Mouse (Mus musculus) thymus, postnatal 25 days (tissue): Measurements from ENCODE around the gene Pxylp1.
A peak's percentile ranks its signal among the peaks of the same experiment; 100 is the strongest.
"Not testable (repeated sequence)": the region's sequence is repeated elsewhere in the genome, so short reads cannot be mapped to it uniquely, and the experiment has no call there.

Experiments used
- DNase-seq: peaks from one replicate; pipeline ENCODE4 v3.0.0; 2022

The Pxylp1 gene

DNA sequence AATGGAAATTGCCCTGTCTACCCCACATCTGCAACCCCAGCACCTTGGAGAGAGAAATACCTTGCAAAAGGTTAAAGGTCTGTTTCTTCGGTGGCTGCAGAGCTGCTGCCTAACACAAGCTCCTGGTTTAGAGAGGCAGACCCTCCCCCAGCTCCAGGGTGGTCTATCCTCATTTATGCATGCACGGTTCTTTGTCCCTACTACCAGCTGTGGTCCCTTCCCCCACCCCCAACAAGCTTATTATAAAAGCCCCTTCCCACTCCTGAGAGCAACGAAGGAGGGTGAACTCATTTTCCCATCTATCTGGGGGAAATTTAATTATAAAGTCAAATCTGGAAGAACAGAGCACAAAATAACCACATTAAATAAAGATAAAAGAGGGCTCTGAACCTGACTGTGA, at the start of gene Pxylp1:
TSS of gene Pxylp1 (minus strand) at position 124 of the 400 bp plus-strand sequence.
- DNase-seq: no peak

DNA sequence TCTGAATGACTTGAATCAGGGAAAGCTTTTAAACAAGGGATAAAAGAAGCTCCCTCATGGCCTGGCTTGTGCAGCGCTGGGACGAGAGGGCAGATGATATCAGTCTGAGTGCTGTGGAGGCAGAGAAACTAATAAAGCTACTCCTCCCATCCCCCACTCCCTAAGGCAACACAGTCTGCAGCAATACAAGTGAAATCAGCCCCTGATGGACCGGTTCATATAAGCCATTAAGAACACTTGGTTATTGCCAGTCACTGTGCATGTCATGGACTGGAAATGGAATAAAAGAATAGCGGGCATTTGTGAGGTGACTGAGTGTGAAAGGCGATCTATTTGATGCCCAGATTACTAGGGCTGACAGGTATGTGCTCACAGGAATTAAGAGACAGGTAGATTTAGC, 46.4 kb upstream of the Pxylp1 start:
- DNase-seq: no peak

DNA sequence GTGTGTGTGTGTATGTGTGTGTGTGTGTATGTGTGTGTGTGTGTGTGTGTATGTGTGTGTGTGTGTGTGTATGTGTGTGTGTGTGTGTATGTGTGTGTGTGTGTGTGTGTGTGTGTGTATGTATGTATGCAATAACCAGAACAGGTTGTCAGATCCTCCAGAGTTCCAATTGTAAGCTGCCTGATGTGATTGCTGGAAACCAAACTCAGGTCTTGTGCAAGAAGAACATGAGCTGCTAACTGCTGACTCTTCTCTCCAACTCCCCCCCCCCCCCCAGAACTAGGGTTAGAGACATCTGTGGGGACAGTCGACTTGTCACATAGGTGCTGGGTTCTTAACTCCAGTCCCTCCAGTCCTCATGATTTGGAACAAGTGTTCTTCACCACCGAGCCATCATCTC, 44.0 kb upstream of the Pxylp1 start:
- DNase-seq: not testable (repeated sequence)

DNA sequence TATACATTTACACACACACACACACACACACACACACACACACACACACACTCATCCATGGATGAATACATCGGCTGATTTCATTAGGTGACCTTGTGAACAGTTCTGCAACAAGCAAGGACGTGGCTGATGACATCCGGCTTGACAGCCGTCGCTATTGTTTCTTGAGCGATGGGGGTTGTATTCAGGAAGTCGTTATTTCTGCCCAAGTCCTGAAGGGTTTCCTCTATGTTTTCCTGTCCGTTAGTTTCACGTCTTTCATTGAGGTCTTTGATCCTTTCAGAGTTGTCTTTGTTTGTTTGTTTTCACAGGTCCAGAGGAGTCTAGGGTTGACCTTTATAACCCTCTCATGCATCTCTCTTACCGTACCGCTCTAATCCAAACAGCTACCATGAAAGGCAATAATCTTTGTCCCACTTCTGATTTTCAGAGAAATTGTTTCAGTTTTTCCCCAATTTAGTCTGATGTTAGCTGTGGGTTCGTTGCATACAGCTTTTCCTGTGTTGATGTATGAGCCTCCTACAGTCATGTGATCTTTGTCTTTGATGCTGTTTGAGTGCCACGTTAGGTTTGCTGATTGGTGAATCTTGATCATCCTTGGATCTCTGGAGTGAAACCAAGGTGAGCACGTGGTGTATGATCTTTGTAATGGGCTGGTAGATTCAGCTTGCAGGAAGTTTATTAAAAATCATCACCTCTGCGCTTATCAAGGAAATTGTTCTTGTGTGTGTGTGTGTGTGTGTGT, 43.3 kb upstream of the Pxylp1 start:
- DNase-seq: peak; percentile 61

DNA sequence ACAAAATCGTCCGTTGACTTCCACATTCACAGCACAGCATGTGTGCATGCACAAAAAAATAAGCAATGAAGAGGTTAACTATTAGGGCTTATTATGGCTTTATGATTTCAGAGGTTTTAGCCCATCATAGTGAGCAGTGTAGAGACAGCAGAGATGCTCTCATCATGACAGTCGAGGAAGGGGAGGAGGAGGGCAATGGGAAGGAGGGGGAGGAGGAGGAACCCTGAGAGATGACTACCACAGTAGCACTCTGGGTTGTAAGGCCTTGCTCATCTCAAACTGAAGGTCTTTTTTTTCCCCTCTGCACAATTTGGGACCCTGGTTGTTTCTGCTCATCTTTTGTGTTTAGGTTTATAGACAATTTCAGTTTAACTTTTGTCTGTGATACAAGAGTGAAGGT, 42.3 kb upstream of the Pxylp1 start:
- DNase-seq: peak; percentile 44

DNA sequence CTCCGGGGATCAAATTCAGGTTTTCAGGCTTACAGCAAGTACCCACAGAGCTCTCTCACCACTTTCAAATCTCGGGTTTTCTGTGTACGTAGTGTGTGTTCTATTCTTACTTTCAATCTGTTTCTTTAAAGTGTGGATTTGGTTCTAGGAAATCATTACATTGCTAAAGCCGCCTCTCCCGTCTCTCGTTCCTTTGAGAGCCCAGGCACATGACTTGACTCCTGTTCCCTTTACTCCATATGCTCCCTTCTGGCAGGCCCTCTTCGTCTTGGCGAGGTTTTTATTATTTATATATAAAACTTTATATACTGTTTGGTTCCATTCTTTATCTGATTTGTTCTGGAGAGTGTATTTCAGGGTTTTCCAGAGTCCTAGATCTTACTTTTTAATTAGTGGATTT, 40.3 kb upstream of the Pxylp1 start:
- DNase-seq: no peak

DNA sequence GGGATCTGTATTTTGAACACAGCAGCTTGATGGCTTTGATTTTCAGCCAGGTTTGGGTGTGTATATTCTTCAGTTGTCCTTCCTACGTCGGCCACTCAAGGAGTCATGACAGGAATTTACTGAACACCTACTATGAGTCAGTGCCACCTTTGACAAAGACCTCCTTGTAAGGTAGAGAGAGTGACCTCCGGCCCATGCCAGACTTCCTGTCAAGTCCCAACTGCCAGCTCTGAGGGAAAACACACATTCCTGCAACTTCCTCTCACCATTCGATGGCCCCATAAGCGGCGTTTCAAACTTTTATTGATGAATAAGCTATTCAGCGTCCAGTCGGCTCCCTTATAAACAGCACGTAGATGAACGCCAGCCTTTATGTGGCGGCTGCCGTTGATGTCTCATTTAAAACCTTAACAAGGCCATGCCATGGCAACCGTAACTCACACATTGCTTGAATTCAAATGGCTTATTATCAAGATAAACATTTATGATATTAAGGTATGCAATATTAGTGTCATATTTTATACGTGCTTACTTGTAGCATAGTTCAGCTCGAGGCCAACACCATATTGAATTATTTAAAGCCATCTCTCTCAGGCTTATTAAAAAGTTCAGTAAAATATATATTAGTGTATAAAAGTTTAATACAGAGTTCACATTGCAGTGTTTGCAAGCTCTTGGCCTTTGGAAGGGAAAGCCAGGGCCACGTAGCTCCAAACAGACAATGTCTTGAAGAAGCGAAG, 31.3 kb upstream of the Pxylp1 start:
- DNase-seq: no peak

DNA sequence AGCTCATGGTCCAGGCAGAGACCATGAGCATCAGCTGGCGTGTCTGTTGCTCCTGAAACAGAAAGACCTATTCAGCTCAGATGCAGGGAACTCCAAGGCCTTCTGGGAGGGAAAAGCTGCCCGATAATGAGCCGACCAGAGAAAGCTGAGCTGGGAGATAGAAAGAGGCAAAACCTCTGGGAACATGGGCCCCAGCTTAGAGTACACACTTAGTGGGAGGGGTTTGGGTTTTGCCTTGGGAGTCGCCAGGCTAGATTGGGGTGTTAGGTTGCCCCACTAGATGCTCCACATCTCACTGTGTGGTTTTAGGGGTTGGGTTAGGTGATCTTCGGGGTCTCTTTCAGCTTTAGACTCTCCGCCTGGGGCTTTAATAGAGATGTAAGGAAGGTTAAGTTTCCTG, 30.6 kb upstream of the Pxylp1 start:
- DNase-seq: no peak

DNA sequence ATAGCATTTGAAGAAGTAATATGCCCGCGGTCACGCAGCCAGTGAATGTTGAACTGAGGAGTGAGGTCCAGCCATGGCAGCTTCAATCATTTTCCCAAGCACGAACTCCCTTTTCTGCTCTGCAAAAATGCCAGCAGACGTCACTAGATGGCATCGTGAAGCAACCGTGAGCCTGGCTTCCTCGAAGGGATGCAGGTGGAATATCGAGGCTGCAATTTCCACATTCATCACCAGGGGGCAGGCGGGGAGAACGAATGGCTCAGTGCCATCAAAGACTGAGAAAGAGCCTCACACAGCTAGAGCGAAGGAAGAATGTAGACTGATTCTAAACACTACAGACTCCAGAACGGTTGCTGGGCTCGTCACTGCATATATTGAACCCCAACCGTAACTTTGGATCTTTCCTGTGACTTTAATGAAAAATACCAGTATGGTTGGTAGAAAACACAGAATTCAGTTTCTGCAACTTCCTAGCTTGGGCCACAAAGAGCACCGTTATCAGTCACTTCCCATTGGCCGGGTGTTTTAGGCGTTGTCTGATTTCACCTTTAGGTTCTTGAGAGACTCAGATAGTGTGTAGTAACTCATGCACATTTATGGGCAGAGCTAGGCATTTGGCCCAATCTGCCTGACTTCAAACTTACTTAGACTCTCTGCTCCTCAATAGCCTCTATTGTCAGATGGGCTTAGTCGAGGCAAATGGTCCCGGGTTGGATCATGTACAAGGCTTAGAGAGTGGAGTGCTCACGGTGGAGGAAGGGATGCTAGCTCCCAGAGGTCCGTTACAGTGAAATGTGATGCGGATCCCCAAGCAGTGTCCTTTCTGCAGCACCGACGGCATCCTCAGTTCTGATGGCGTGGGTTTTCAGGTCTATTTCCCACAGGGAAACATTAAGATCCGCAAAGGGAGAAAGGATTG, 24.4 kb upstream of the Pxylp1 start:
- peak; percentile 99 for DNase-seq

DNA sequence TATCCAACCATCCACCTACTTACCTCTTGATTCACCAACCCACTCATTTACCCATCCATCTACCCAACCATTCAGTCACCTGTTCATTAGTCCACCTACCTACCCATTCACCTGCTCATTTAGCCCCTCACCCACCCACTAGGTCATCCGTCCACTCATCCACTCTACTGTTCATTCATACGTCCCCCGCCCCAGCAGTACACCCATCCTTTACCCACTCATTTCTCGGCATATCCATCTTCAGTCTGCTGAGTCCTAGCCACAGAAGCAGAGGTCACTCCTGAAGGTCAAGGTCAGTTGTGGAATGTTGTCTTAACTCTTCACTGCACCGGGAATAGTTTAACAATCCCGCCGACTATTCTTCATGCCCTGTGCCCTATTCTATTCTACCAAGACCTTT, 23.6 kb upstream of the Pxylp1 start:
- no peak for DNase-seq

DNA sequence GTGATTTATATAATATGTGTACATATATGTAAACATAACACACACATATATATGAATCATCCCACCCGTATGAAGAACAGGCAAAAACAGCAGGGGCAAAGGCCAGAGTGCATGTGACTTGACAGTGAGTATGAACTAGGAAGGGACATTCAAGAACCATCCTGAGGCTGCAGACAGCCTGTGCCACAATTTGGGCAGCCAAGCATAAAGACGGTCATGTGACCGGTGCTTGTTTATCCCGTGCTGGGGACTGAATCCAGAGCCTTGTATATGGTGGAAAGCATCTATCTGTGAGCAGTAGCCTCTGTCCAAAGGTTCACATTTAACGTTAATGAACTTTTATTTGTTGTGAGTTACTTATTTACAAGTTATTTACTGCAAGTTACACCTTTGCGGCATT, 22.4 kb upstream of the Pxylp1 start:
- no peak for DNase-seq

DNA sequence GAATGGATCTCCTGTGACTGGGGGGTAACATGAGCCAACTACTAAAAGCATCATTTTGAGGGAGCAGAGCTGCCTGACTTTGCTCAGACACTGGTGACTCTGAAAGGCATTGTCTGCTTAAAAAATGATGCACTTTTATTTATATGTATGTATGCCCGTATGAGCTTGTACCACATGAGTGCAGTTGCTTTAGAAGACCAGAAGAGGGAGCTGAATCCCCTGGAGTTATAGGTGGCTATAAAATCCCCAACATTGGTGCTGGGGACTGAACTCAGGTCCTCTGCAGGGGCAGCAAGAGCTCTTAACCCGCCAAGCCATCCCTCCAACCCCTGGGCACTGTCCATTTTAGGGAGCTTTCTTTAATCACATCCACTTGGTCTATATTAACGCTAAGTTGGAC, 21.5 kb upstream of the Pxylp1 start:
- DNase-seq: no peak

DNA sequence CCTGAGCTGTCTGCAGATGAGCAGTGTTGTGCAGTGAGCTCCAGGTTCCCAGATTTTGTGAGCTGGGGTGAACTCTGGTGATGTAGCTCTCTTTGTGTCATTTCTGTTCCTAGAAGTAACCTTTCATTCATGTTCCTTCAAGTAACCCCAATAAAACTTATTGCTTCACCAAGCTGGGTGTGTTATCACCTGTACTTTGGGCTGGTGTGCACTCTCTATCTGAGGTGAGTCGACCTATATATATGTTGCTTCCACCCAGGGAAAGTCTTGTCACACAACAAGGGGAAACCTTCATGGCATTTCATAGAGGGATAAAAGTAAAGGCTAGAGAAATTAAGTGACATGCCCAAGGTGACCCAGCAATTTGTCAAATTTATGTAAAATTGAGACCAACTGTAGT, 17.0 kb upstream of the Pxylp1 start:
- DNase-seq: no peak

DNA sequence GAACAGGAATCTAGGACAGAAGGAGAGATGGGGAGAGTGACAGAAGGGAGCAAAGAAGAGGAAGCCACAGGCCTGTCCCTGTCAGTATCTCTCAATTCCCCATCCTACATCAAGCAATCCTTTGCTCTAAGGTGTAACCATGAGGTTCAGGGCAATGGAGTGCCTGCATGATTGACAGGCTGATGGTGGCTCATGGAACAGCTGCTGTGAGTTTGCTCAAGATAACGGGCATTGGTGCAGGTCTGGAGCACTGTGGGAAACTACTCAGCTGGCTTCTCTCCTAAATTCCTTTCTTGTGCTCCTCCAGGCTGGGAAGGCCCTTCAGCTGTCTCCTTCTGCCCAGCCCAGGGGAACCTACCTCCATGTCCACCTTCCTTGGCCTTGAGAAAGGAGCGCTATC, 16.3 kb upstream of the Pxylp1 start:
- DNase-seq: no peak

DNA sequence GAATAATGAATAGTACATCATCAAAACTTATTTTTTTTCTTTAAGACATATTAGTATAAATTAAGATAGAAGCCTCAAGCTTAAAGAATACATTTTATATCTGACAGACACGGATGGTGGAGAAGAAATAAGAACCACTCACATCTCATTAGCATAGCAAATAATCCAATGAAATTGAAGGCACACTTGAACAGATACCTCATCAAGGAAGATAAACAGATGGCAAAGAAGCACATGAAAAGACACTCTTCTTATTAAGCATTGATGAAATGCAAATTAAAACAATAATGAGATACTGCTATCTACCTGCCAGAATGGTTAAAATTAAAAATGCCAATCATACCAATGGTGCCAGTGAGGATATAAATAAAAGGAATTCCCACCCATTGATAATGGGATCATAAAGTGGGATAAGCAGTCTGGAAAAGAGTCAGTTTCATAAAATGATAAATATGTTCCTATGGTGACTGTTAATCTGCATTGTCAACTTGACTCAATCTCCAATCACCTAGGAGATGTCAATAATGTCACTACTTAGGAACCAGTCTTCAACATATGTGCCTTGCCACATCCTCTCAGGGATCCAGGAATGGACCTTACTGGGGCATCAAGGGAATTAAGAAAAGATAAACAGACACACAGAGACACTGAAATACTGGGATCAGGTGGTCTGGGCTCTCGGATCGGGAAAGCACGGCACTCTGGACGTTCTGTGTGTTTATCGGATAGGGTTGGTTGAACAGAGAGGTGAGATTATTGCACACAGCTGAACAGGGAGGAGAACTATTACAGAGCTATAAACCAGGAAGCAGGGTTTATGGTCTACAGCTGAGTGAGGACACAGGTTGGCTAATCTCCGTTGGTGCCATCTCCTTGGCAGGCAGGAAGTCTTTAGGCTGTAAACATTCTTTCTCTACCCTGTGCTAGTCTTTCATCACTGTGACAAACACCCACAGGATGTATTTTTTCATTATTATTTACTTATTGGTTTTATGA, 12.2 kb upstream of the Pxylp1 start:
- DNase-seq: no peak

DNA sequence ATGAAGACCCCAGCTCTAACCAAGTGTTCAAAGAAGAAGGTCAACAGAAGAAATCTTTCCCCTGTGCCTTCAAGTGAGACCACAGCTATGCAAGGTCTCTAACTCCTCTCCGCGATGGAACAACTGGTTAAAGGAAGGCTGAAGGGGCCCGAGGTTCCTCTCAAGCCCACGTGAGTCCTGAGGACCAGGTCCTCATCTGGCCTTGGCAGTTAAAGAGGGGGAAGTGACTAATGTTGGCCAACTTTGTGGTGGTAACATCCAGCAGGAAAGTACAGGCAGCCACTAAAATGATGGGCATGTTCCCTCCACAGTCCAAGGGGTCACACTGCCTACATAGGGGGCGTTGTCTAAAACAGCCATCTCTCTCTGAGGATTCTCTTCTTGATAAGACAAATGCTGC, 7.2 kb upstream of the Pxylp1 start:
- DNase-seq: no peak

DNA sequence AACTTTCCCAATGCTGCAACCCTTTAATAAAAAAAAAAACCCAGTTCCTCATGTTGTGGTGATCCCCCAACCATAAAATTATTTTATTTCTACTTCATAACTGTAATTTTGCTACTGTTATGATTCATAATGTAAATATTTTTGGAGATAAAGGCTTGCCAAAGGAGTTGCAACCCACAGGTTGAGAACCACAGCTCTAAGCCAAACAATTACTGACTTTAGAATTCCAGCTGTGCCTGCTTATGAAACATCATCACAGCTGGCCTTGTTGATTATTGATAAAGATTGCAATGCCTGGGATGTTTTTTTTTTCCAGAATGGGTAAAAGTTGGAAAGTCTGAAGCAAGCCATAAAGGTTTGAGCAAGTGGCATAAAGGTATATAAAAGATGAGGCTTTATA, 6.5 kb upstream of the Pxylp1 start:
- DNase-seq: no peak

DNA sequence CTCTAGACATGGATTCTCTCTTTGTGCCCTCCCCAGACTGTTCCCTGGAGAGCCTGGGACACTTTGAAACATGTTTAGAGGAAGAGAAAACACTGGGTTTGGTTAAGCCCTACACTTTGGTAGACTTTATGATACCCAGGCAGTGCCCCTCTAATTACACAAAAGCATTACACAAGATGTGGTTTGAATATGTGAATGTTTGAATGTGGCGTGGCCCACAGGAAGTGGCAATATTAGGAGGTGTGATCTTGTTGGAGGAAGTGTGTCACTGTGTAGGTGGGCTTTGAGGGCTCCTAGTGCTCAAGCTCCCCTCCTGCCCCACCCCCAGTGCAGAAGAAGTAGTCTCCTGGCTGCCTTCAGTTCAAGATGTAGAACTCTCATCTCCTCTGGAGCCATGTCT, 4.2 kb upstream of the Pxylp1 start:
- no peak for DNase-seq

DNA sequence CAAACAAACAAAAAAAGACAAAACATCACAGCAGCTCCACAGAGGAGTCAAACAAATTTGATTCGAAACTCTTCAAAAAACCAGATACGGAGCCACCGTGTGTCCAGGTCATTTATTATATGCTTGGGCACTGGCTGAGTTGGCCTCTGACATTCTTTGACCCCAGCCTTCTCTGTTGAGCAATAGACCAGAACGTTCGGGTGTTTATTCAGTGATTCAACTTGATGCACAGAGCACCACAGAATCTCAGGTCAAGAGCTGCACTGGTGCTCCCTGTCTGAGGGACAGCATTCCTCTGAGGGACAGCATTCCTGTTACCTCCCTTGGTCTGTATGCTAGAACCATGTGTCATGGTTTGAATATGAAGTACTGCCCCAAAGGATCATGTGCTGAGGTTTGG, 1.1 kb upstream of the Pxylp1 start:
- no peak for DNase-seq

DNA sequence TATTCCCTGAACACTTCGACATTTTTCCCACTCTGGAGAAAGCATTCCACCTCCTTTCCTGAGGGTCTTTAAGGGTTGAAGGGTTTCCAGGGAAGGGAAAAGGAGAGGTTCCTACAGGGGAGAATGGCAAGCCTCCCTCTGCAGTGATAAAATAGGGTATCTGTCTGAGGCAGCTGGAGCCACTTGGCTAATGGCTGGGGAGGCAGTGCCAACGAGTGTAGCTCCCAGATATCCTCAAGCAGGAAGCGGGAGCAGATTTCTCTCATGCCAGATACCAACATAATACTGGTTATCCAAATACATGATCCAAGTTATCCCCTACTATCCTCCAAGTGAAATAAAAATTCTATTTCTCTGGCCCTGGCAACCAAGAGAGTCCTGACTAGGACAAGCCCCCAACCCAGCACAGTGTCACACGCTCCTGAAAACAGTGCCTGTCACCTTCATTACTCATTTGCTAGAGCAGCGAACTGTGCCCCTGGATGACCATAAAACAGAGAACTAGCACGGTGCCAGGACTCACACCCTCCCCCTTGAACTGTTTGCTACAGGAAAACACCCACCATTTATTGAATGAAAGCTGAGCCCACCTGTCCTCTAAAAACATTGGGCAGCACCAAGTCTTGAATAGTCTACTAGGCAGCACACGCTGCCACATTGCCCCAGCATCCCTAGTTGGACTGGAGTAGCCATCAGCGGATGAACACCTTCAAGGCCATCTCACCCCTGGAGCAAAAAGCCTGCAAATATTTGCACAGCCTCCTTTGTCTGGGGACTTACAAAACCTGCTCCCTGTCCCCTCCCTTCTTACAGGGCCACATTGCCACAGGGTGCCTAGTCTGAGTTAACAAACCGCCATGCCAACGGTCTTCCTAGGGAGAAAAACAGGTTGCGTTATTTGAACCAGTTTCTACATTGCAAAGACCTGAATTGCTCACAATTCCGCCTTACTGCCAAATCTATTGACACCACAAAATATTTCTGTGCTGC, 833 bp downstream of the Pxylp1 start:
- no peak for DNase-seq

DNA sequence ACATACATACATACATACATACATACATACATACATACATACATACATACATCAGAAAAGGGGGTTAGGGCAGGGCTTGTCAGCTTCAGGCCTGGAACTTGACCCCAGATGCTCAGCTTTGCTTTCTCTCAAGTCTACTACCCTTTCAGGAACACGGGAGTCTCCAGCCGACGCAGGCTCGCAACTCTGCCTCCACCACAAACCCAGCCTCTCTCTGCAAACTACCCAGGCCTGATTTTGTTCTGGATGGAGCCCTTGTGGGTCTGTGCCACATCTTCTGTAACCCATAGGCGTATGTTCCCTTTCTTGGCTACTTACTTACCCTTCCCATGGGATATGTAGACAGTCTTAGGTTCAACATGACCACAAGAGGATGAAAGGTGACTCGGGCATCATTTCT, 1.7 kb downstream of the Pxylp1 start:
- DNase-seq: no peak
